Mouse (Mus musculus): ENCODE measurements around the gene Tra2b. TPM values are rescaled to one million over a fixed set of nuclear protein-coding genes. Genes with fewer than 3 reads are reported as not detected.
"Not testable (repeated sequence)": the region's sequence is repeated elsewhere in the genome, so short reads cannot be mapped to it uniquely, and the experiment has no call there.

The Tra2b gene
- total RNA-seq (2021), result 10 to 100 TPM; 53.2 to 68.2 TPM
- long read RNA-seq, experiment 1, transcript Tra2b-204 (9 exons, 3,403 nt), result major isoform, 12 of 17 reads
- long read RNA-seq, experiment 1, partial matches to known transcripts, result 0 of 17 reads
- long read RNA-seq, experiment 1, other reads (novel, unspliced or antisense), result 2 of 17 reads
- long read RNA-seq, experiment 2, transcript Tra2b-204 (9 exons, 3,403 nt), result major isoform, 9 of 17 reads
- long read RNA-seq, experiment 2, partial matches to known transcripts, result 3 of 17 reads
- long read RNA-seq, experiment 2, other reads (novel, unspliced or antisense), result 4 of 17 reads

DNA sequence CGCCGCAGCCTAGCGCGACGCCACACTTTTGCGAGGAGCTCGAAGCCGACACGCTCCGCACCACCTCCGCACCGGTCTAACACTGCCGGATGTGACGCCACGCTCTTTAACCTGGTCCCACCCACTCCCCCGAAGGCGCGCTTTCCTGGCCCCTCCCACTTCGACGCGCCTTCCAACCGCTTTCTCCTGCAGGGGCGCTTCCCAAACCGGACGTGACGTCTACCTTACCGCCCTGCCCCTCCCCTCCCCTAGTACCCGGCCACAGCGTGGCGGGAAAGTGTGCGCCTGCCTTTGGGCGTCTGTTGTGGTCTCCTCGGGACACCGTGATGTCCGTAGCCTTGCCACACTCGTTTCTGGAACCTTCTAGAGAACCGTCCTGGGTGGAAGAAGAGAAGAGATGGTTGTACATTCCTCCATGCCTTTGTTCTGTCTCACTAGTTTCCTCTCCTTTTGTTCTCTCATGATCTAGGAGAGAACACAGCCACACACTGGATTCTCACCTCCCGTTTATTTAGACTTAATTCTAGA lies at the start of gene Tra2b:
Gene Tra2b (minus strand): TSS at position 157 of the 528 bp plus-strand sequence.
- peak; percentile 96 for DNase-seq

DNA sequence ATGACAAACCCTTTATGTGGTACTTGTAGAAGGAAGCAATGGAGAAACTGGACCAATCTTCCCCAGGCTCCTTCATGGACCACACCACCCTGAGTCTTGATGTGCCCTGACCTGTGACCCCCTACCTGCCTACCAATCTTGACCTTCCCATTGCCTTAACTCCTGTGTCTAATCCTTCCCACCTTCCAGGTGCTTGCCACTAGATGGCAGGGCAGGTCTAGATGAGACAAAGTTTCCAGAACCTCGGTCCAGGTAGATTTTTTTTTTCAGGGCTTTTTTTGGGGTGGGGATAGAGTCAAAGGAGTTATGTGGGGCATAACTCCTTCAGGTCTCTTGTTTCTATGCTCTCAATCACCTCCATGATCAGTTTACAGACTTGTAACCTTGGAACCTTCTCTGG lies 44.8 kb upstream of the Tra2b start:
- DNase-seq, result peak; percentile 28

DNA sequence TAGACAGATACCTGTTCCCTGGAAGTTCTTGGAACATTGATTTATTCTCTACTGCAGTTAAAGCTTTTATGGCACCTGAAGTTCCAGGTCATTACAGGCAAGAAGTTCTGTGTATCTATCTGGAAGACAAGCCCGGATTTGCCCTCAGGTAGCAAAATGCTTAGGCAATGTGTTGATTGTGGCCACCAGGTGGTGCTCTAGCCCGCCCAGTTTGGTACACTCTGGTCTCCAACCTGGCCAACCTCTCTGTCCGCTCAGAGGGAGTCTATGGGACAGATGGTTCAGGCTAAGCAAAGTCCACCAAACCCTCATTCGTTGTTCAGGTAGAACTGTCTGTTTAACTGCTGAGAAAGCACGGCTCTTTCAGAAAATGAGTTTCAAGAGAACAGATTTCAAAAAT lies 36.8 kb upstream of the Tra2b start:
- peak; percentile 80 for DNase-seq

DNA sequence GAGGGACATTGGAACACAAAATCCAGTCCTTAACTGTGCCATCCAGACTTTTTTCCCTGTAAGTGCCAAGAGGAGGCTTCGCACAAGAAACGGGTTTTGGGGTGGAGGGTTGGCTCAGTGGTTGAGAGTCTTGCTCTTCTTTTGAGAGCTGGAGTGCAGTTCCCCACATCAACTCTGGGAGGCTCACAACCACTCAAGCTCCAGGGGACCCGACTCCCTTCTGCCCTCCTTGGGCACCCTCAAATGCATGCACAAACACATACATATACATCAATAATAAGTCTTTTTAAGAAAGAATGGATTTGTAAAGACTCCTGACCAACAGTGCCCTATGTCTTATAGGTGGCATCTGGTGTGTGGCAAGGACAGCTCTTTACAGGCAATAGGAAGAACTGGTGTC lies 35.6 kb upstream of the Tra2b start:
- no peak for DNase-seq

DNA sequence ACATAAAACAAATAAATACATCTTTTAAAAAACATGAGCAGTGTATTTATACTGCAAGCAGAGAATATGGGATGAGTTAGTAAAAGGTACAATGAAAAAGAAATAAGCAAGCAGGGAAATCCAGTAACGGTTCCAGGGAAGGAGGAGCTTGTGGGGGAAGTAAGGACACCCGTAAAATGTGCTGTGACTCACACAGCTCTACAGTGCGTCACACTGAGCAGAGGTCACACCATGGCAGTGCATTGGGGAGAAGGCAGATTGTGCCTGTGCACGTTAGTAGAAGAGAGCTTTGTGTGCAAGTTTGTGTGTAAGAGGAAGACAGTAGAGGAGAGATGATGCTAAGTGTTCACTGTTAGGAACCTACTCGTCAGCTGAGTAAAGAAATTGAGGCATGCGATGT lies 31.1 kb upstream of the Tra2b start:
- no peak for DNase-seq

DNA sequence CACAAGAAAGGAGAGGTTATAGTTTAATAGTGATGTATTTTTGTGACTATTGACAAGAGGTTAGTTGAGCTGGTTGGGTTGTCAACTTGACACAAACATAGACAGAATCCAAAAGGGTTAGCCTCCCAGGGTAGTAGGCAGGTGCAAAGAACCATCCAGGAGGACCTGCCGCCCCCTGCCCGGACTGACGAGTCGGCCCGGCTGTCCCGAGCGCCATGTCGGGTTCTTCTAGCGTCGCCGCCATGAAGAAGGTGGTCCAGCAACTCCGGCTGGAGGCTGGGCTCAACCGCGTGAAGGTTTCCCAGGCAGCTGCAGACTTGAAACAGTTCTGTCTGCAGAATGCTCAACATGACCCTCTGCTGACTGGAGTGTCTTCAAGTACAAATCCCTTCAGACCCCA lies 29.0 kb upstream of the Tra2b start:
- DNase-seq, result not testable (repeated sequence)

DNA sequence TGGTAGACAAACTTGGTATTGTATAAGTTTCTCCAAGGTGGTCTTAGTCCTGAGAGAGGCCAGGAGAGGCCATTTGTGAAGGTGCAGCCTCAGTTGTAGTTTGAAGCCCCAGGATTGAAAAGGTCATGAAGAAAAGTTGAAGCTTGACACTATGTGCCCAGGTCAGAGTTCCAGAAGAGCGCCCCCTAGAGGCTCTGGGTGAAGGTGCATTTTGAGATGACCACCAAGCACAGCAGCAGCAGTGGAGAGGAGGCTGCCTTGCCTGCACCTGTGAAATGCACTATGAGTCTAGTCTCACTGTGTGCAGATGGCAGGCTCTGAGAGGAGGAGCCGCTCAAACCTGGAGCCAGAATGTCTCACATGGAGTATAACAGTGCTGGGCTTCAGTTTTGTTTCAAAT lies 27.8 kb upstream of the Tra2b start:
- DNase-seq, result no peak

DNA sequence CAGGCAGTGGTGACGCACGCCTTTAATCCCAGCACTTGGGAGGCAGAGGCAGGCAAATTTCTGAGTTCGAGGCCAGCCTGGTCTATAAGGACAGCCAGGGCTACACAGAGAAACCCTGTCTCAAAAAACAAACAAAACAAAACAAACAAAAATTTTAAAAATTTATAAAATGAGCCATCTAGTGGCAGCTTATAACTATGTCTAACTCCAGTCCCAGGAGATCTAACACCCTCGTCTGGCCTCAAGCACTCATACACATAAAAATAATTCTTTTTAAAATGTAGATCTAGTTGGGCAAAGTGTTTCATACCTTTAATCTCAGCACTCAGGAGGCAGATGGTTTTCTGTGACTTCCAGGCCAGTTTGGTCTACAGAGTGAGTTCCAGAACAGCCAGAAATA lies 26.6 kb upstream of the Tra2b start:
- no peak for DNase-seq

DNA sequence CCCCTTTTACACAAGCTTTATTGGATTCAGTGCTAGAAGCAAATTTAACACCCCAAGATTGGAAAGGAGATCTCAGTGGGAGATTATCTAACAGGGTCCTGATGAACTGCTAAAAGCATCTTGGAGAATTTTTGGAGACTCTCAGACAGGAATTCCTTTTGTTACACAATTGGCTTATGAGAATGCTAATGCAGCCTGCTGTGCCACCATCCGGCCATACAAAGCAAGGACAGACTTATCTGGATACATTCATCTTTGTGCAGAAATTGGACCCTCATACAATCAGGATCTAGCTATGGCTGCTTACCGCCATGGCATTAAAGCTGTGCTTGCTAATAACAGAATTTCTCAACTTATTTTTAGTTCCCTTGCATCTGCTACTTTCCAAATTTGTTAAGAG lies 23.8 kb upstream of the Tra2b start:
- no peak for DNase-seq

DNA sequence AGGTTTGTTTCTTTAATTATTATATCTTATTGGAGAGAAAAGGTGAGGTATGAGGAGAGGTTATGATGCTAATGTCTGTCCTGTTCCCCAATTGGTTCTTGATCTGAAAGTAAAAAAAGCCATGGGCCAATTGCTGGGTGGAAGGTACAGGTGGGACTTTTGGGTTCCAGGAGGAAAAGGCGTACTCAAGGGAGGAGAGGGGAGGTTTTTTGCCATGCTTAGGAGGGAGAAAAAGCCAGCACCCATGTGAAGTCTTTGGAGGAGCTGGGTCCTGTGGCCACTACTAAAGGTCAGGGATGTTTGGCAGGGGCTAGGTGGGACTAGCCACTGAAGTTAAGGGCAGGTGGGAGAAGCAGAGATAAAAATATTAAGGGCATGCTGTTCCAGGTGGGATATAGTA lies 21.2 kb upstream of the Tra2b start:
- no peak for DNase-seq

DNA sequence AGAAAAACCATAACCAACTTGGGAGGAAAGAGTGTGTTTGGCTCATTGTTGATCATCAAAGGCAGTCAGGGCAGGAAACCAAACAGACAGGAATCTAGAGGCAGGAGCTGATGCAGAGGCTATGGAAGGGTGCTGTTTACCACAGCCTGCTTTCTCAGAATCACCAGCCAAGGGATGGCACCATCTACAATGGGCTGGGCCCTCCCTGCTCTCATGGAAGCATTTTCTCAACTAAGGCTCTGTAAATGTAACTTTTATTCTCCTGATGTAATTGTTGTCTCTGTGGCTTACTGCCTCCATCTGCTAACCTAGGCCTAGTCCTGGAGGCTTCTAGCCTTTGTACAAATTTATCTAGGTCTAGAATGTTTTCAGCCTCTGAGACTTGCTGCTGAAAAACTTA lies 10.7 kb upstream of the Tra2b start:
- no peak for DNase-seq

DNA sequence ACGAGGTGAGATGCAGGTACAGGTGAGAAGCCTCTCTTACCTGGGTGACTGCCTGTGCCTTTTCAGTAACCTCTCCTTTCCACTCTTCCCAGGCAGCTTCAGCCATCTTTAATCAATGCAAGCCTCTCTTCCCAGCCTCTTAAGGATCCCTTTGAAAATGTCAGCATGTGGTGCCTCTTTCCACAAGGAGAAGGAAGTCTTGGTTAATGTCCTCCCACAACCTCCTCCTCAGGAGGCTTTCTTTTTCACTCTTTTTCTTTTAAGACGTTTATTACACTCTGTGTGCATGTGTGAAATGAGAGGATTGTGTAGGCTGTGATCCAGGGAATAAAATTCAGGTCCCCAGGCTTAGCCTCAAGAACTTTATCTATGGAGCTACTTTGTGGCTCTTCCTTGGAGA lies 9.3 kb upstream of the Tra2b start:
- no peak for DNase-seq

DNA sequence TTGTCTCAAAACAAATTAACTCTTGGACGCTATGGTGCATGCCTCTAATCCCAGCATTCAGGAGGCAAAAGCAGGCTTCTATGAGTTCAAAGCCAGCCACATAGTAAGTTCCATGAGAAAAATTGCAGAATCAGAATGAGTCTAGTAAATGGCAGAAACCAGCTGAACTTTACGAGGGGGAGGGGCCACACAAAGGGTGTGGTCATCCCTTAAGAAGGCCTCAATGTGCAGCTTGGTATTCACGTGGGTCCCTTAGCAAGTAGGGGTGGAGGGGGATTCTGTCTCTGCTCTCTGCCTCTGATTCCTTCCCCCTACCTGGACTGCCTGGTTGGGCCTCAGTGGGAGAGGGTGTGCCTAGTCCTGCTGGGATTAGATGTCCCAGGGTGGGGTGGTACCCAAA lies 4.7 kb upstream of the Tra2b start:
- DNase-seq, result no peak

DNA sequence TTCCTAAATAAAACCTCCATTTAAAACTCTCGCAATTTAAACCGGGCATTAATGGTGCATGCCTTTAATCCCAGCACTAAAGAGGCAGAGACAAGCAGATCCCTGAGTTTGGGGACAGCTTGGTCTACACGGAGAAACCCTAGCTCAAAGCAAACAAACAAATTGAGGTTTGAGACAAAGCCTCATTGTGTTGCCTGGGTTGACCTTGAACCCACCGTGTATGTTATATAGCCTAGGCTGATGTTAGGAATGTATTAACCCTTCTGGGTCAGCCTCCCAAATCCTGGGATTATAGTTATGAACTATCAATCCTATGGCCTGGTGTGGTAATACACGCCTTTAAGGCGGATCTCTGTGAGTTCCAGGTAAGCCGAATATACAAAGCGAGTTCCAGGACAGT lies 579 bp upstream of the Tra2b start:
- DNase-seq, result no peak

DNA sequence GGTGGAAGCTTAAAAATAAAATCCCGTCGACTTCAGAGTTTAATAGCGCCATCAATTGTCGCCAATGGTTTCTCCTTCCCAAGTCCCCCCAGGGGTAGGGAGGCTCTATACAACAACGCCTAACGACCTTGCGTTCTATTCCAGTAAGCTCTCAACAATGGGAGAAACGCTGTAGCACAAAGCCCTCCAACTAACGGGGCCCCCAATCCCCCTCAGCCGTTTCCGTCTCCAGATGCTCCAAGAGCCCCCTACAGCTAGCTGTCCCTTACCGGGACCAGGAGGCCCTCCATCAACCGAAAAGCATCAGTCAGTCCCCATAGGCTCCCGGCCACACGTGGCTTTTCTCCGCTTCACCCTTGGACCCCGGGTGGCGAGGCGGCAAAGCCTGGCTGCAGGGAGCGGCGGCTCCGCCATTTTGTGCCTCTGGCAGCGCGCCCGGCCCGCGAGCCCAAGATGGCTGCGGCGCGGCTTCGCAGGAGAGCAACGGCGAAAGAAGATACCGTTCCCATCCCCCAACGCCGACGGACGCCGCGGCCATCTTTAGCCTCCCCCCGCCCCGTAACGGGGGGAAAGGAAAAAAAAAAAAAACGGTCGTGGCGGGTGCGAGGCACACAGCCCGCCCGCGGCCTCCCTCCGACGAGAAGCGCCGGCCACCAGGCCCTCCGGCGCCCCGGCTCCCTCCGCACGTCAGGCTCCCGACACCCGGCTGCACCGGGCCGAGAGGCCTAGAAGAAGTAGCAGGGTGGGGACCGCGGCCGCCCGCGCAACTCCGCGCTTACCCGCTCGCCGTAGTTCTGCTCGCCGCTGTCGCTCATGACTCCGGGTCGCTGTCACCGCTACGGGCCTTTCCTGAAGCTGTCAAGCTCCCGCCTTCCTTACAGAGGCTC lies 600 bp downstream of the Tra2b start:
- DNase-seq, result peak; percentile 95

DNA sequence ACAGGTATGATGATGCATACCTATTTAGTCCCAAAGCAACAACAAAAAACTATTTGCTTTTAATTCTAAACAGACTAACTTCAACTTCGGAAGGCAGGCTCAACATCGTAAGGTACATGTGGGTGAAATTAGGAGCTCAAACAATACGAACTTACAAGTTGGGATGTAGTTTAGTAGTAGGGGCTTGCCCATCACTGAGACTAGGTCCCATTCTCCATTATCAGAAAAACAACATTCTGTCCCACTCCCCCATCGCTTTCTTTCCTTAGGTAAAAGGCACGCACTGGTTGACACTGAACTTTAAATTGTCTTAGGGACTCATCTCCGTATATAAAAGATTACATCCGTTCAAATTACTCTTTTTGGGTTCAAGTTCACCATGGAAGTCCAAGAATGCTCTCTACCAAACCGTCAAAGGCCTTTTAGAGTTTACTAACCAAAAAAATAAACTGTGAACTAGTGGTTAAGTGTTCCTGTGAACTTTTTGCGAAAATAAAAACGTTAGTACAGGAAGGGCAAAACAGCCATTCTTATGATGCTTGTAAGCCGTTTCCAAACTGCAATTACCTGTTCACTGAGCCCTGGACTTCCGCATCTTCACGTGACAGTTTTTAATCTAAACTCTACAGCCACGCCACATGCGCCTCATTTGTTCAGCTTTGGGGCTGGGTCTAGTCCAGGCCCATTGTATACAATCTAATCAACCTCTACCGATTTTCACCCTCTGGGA lies 1.4 kb downstream of the Tra2b start:
- no peak for DNase-seq

DNA sequence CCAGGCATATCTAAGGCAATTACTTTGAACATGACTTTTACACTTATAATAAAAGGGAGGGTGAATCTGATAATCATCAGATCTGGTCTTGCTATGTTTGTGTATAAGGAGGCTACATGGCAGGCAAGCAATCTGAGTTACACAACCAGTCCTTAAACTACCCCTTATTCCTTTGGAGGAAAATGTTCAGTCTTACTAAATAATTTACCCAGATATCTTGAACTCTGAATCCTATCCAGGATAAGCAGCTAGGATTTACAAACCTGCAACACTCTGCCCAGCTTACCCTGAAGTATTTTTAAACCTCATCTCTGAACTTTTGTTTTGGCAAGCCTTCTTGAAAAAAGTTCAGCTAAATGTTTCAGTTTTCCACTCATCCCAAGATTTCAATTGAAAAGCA lies 2.7 kb downstream of the Tra2b start:
- no peak for DNase-seq

DNA sequence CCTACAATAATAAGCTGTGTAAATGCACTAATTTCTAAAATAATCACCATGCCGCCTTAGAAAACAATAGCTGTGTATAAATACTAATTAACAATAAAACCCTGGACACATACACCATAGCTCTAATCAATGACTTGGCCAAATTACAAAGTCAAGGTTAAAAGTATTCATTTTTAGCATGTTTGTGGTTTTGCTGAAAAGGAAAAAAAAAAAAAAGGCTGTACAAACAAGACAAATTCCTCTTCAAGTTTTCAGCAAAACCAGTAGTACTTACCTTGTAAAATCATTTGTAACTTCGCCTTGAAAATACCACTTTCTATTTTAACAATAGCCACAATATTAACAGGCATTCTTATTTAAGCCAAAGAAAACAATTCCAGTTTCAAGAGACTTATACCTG lies 4.2 kb downstream of the Tra2b start:
- DNase-seq, result no peak

DNA sequence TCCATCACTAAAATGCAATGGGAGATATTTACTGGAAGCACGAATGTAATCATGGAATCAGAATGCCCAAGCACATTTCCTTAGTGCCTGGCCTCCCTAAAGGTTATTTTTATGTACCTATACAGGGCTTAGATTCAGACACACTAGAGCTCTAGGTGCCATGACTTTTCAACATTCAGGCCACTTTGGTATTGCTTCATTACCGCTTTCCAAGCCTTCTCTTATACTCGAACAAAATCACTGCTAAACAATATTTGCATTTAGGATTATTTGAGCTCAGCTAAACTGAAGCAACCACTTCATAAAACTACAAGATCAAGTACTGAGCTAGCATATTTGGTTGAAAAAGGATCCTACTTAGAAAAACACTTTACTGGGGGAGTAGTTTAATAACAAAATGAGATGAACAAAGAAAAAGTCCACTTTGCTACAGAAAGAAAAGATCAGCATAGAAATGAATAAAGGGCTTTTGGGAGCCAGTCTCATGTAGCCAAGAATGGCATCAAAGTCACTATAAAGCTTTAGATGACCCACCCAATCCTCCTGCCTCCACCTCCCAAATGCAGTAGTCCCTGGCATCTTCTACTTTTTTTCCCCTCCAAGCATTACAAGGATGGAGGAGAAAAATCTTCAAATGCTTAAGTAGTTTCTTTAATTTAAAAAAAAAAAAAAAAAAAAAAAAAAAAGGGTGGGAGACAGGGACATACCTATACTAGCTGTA lies 5.2 kb downstream of the Tra2b start:
- no peak for DNase-seq

DNA sequence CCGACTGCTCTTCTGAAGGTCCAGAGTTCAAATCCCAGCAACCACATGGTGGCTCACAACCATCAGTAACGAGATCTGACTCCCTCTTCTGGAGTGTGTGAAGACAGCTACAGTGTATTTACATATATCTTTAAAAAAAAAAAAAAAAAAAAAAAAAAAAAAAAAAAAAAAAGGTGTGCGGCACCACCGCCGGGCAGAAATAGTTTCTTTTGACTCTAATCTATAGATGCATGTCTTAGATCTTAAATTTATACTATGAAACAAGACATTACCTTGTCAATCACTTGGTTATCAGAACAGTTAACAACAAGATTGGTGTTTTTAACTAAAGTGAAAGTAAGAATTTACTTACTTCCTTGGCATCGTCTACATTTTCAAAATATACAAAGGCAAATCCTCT lies 13.6 kb downstream of the Tra2b start:
- DNase-seq, result not testable (repeated sequence)

DNA sequence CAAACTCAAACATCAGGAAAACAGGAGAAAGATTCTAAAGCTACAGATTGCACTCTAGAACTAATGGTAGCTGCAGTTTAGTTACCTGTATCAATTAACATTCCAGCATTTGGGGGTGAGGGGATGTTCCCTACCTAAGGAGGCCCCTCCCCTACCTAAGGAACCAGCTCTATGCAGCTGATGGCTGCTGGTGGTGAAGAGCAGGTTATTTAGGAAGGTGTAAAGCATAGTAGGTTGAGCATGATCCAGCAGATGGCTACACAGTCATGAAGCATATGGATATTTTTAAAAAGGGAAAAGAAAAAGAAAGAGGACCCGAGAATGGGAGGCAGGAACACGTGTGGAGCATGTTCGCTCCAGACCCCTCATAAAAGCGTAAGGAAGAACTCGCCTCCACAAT lies 15.5 kb downstream of the Tra2b start:
- DNase-seq, result no peak

DNA sequence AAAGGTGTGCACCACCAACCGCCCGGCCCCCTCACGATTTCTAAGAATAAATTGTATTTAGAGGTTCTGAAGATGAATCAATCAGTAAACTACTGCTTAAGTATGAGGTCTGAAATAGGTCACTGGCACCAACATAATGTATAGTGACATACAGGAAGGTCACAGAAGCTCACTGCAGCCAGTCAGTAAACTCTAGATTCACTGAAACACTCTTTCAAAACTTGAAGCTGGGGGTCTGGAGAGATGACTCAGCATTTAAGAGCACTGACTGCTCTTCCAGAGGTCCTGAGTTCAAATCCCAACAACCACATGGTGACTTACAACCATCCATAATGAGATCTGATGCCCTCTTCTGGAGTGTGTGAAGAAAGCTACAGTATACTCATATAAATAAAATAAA lies 16.1 kb downstream of the Tra2b start:
- no peak for DNase-seq
